Mouse (Mus musculus): ENCODE measurements around the gene Akirin2.

- no peak for TF ChIP-seq CTCF (IDR thresholded peaks at IDR 0.05; ENCODE audit: borderline replicate concordance, insufficient read depth, low read depth, low read length)
- no peak for TF ChIP-seq POLR2A (IDR thresholded peaks at IDR 0.05; ENCODE audit: borderline replicate concordance, insufficient read depth, low read length)
Measured at GRCm38 (mm10) chr4:34583427-34583826, 32.7 kb downstream of the Akirin2 start.

Data from cerebellum, adult 2 months (tissue).